1 mouse cellular context compared by ENCODE assay signal in the genomic region with DNA sequence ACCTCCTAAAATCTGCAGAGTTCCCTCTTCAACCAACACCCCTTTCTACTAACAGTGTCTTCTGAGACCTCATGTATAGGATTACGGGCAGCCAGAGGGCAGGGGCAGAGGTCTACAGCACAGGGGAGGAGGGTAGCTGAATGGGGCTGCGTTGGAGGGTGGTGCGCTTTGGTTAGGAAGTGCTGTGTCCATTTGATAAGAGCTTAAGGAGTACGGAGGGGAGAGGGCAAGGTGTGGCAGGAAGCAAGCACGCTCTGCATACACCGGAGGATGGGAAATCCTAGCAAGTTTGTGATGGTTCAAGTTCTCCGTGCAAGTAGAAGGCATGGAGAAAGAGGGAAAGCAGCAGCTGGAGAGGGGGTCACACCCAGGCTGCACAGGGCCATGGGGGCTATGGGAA.
TF ChIP-seq lines count a peak whose summit lies in the region.

No protein-coding gene starts in this region.

TF ChIP-seq in MEL, 35 proteins besides CTCF, POLR2A, EP300 and RAD21 (continued from another document):
- TF ChIP-seq MEF2A (IDR thresholded peaks at IDR 0.05; ENCODE audit: extremely low read depth, insufficient replicate concordance, low read depth, low read length, poor library complexity, severe bottlenecking) (no peak), MYB (IDR thresholded peaks at IDR 0.05; ENCODE audit: low read depth, low read length) (no peak), CHD1 (IDR thresholded peaks at IDR 0.05; ENCODE audit: low read depth, low read length) (no peak), ZMIZ1 (IDR thresholded peaks at IDR 0.05; ENCODE audit: low read depth, low read length) (no peak), MAFK (IDR thresholded peaks at IDR 0.05; ENCODE audit: borderline replicate concordance, low read depth, low read length) (no peak)
TF ChIP-seq in MEL: peak in this region for 9.
